Mouse (Mus musculus): ENCODE results near the gene Nmrk2. TPM values are rescaled to one million over a fixed set of nuclear protein-coding genes. Genes with fewer than 3 reads are reported as not detected.
"Not testable (repeated sequence)": the region's sequence is repeated elsewhere in the genome, so short reads cannot be mapped to it uniquely, and the experiment has no call there.

The Nmrk2 gene
- not detected in 2 replicates for total RNA-seq (2017)

GRCm38 (mm10) chr10:81201807-81202758 lies at the start of gene Nmrk2:
Nmrk2 (minus strand) TSS chr10:81202051.
- ATAC-seq (replicated peaks; ENCODE audit: low read depth, poor library complexity, severe bottlenecking): no peak

- no peak for ATAC-seq (replicated peaks; ENCODE audit: low read depth, poor library complexity, severe bottlenecking)
Measured at GRCm38 (mm10) chr10:81249442-81249841, 47.6 kb upstream of the Nmrk2 start.

- no peak for ATAC-seq (replicated peaks; ENCODE audit: low read depth, poor library complexity, severe bottlenecking)
Measured at GRCm38 (mm10) chr10:81247804-81248203, 46.0 kb upstream of the Nmrk2 start.

- no peak for ATAC-seq (replicated peaks; ENCODE audit: low read depth, poor library complexity, severe bottlenecking)
Measured at GRCm38 (mm10) chr10:81245166-81245565, 43.3 kb upstream of the Nmrk2 start.

- ATAC-seq (replicated peaks; ENCODE audit: low read depth, poor library complexity, severe bottlenecking): peak; percentile 95
Measured at GRCm38 (mm10) chr10:81244595-81244994, 42.7 kb upstream of the Nmrk2 start.

- ATAC-seq (replicated peaks; ENCODE audit: low read depth, poor library complexity, severe bottlenecking): 0 out of 2 replicates have a peak, but pooled peaks have one; percentile 11
Measured at GRCm38 (mm10) chr10:81244146-81244545, 42.3 kb upstream of the Nmrk2 start.

GRCm38 (mm10) chr10:81242021-81242420 lies 40.2 kb upstream of the Nmrk2 start:
- ATAC-seq (replicated peaks; ENCODE audit: low read depth, poor library complexity, severe bottlenecking): no peak

GRCm38 (mm10) chr10:81240876-81241275 lies 39.0 kb upstream of the Nmrk2 start:
- ATAC-seq (replicated peaks; ENCODE audit: low read depth, poor library complexity, severe bottlenecking): peak; percentile 46

- no peak for ATAC-seq (replicated peaks; ENCODE audit: low read depth, poor library complexity, severe bottlenecking)
Measured at GRCm38 (mm10) chr10:81238618-81239017, 36.8 kb upstream of the Nmrk2 start.

GRCm38 (mm10) chr10:81236471-81237268 lies 34.8 kb upstream of the Nmrk2 start:
- ATAC-seq (replicated peaks; ENCODE audit: low read depth, poor library complexity, severe bottlenecking): no peak

GRCm38 (mm10) chr10:81234206-81234605 lies 32.4 kb upstream of the Nmrk2 start:
- no peak for ATAC-seq (replicated peaks; ENCODE audit: low read depth, poor library complexity, severe bottlenecking)

- no peak for ATAC-seq (replicated peaks; ENCODE audit: low read depth, poor library complexity, severe bottlenecking)
Measured at GRCm38 (mm10) chr10:81233226-81233585, 31.4 kb upstream of the Nmrk2 start.

- peak; percentile 85 for ATAC-seq (replicated peaks; ENCODE audit: low read depth, poor library complexity, severe bottlenecking)
Measured at GRCm38 (mm10) chr10:81232580-81233225, 30.9 kb upstream of the Nmrk2 start, which contains the start of gene Zfr2. Zfr2 (plus strand) TSS chr10:81233155.

GRCm38 (mm10) chr10:81231436-81231835 lies 29.6 kb upstream of the Nmrk2 start:
- ATAC-seq (replicated peaks; ENCODE audit: low read depth, poor library complexity, severe bottlenecking): no peak

- peak; percentile 34 for ATAC-seq (replicated peaks; ENCODE audit: low read depth, poor library complexity, severe bottlenecking)
Measured at GRCm38 (mm10) chr10:81230438-81231332, 28.8 kb upstream of the Nmrk2 start, which contains the start of gene Atcay. Atcay (minus strand) TSS chr10:81230833.

- ATAC-seq (replicated peaks; ENCODE audit: low read depth, poor library complexity, severe bottlenecking): no peak
Measured at GRCm38 (mm10) chr10:81229735-81230437, 28.0 kb upstream of the Nmrk2 start.

GRCm38 (mm10) chr10:81223731-81224130 lies 21.9 kb upstream of the Nmrk2 start:
- not testable (repeated sequence) for ATAC-seq (replicated peaks; ENCODE audit: low read depth, poor library complexity, severe bottlenecking)

GRCm38 (mm10) chr10:81221402-81222015 lies 19.7 kb upstream of the Nmrk2 start:
- ATAC-seq (replicated peaks; ENCODE audit: low read depth, poor library complexity, severe bottlenecking): peak; percentile 74
